Mouse (Mus musculus) ovary, postnatal 14 days (tissue): ENCODE measurements around the gene Ttc36.
A peak's percentile ranks its signal among the peaks of the same experiment; 100 is the strongest.

Experiments used
- DNase-seq: peaks from one replicate; pipeline ENCODE4 v3.0.0; 2022; ENCODE audit warnings: low spot score

Ttc36 gene

GRCm38 (mm10) chr9:44802808-44803450 is at the start of gene Ttc36:
Gene Ttc36 (minus strand): TSS chr9:44803072.
- no peak for DNase-seq

GRCm38 (mm10) chr9:44847446-44847845 is 44.6 kb upstream of the Ttc36 start:
- DNase-seq, result no peak

GRCm38 (mm10) chr9:44841241-44841640 is 38.4 kb upstream of the Ttc36 start:
- DNase-seq, result peak; percentile 19

GRCm38 (mm10) chr9:44836439-44836838 is 33.6 kb upstream of the Ttc36 start:
- peak; percentile 71 for DNase-seq

GRCm38 (mm10) chr9:44832356-44832755 is 29.5 kb upstream of the Ttc36 start:
- peak; percentile 18 for DNase-seq

GRCm38 (mm10) chr9:44830506-44830905 is 27.6 kb upstream of the Ttc36 start:
- no peak for DNase-seq

GRCm38 (mm10) chr9:44828944-44829343 is 26.1 kb upstream of the Ttc36 start:
- no peak for DNase-seq

- no peak for DNase-seq
Observed at GRCm38 (mm10) chr9:44826660-44827059, 23.8 kb upstream of the Ttc36 start.

GRCm38 (mm10) chr9:44819920-44820827 is 17.3 kb upstream of the Ttc36 start:
- DNase-seq, result no peak

GRCm38 (mm10) chr9:44817522-44817921 is 14.7 kb upstream of the Ttc36 start:
- DNase-seq, result no peak

- DNase-seq, result no peak
Observed at GRCm38 (mm10) chr9:44814179-44814578, 11.3 kb upstream of the Ttc36 start.

- no peak for DNase-seq
Observed at GRCm38 (mm10) chr9:44810316-44810715, 7.4 kb upstream of the Ttc36 start.

GRCm38 (mm10) chr9:44807778-44808177 is 4.9 kb upstream of the Ttc36 start:
- no peak for DNase-seq

- DNase-seq, result no peak
Observed at GRCm38 (mm10) chr9:44807141-44807540, 4.3 kb upstream of the Ttc36 start.

GRCm38 (mm10) chr9:44805536-44805935 is 2.7 kb upstream of the Ttc36 start:
- DNase-seq, result no peak

GRCm38 (mm10) chr9:44804678-44805077 is 1.8 kb upstream of the Ttc36 start:
- no peak for DNase-seq

- DNase-seq, result no peak
Observed at GRCm38 (mm10) chr9:44801669-44802068, 1.2 kb downstream of the Ttc36 start.

GRCm38 (mm10) chr9:44799958-44800324 is 2.9 kb downstream of the Ttc36 start:
- no peak for DNase-seq

- peak; percentile 69 for DNase-seq
Observed at GRCm38 (mm10) chr9:44799102-44799957, 3.5 kb downstream of the Ttc36 start, which contains the start of gene Tmem25. Gene Tmem25 (minus strand): TSS chr9:44799307.

GRCm38 (mm10) chr9:44798298-44798697 is 4.6 kb downstream of the Ttc36 start:
- DNase-seq, result no peak

GRCm38 (mm10) chr9:44792842-44793241 is 10.0 kb downstream of the Ttc36 start:
- DNase-seq, result no peak
